Mouse (Mus musculus) neural tube, embryonic 11.5 days (tissue): ENCODE measurements around the gene Btbd35f26. TPM values are rescaled to one million over a fixed set of nuclear protein-coding genes. Genes with fewer than 3 reads are reported as not detected.
"Not testable (repeated sequence)": the region's sequence is repeated elsewhere in the genome, so short reads cannot be mapped to it uniquely, and the experiment has no call there.

Experiments
- ATAC-seq: fragments of 200-750 bp; cut with Nextera tagmentation; 2 replicates; pipeline ENCODE4 v1.8.0; 2017; ENCODE audit warnings: moderate number of reproducible peaks, mild to moderate bottlenecking, moderate TSS enrichment, moderate library complexity; ENCODE audit not compliant: insufficient read depth, low FRiP score, low TSS enrichment
- DNase-seq: peaks from one replicate; pipeline ENCODE4 v3.0.0-alpha.2; 2015; ENCODE audit warnings: low spot score
- H3K27ac ChIP-seq: fragments of 300-500 bp; sonication (generic); 2 replicates; pipeline ENCODE4 v1.5.1; 2014; ENCODE audit warnings: low read depth, mild to moderate bottlenecking, low read length
- H3K27me3 ChIP-seq: fragments of 300-500 bp; sonication (generic); 2 replicates; pipeline ENCODE4 v1.6.1; 2014; ENCODE audit warnings: mild to moderate bottlenecking, low read length, mixed read lengths; ENCODE audit not compliant: control insufficient read depth, insufficient read depth
- H3K36me3 ChIP-seq: fragments of 300-500 bp; sonication (generic); 2 replicates; pipeline ENCODE4 v1.6.1; 2014; ENCODE audit warnings: mild to moderate bottlenecking, low read length, moderate library complexity, mixed read lengths; ENCODE audit not compliant: control insufficient read depth, insufficient read depth
- H3K4me1 ChIP-seq: fragments of 300-500 bp; sonication (generic); 2 replicates; pipeline ENCODE4 v1.6.1; 2014; ENCODE audit warnings: low read length, mixed read lengths; ENCODE audit not compliant: control insufficient read depth, insufficient read depth
- H3K4me2 ChIP-seq: fragments of 300-500 bp; sonication (generic); 2 replicates; pipeline ENCODE4 v1.6.1; 2014; ENCODE audit warnings: low read depth, mild to moderate bottlenecking, moderate library complexity
- H3K4me3 ChIP-seq: fragments of 300-500 bp; sonication (generic); 2 replicates; pipeline ENCODE4 v1.5.1; 2014; ENCODE audit warnings: low read depth, low read length
- H3K9ac ChIP-seq: fragments of 300-500 bp; sonication (generic); 2 replicates; pipeline ENCODE4 v1.6.1; 2014; ENCODE audit warnings: mild to moderate bottlenecking, low read length
- H3K9me3 ChIP-seq: fragments of 300-500 bp; sonication (generic); 2 replicates; pipeline ENCODE4 v1.6.1; 2016; ENCODE audit warnings: low read length; ENCODE audit not compliant: control insufficient read depth
- WGBS: fragments of 180-500 bp; shearing (Covaris S2); extraction: QIAGEN DNeasy Blood & Tissue Kit; methylation state at CpG from one replicate; pipeline ENCODE4 v1.1.7; 2014; 5-methylcytosine and 5-hydroxymethylcytosine counted together
- polyA plus RNA-seq: library from polyadenylated mRNA; unstranded; fragments of >200 nt; fragmentation: Nextera tagmentation; extraction: Ambion mirVana; gene quantifications from 2 replicates; pipeline ENCODE4 v1.2.1, GENCODE M21; 2014

Gene Btbd35f26
- polyA plus RNA-seq = not detected in 2 replicates

DNA sequence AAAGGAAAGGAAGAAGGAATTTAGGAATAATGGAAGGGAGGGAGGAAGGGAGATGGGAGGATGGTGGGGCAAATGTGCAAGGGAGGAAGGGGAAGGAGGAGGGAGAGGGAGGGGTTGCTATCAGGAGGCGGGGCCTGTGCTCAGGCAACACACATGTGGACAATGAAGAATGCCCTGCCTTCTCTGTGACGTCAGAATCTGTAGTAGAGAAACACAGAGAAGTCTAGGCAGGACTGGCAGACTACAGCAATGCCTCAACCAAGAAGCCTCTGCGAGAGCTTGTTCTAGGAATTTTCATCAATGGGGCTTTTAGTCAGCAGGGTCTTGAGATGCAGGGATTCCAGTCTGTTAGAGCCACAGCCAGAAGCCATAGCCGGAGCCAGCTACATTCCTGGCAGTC lies at the start of gene Btbd35f26:
Gene Btbd35f26 (plus strand): TSS at position 301 of the 400 bp plus-strand sequence.
- not testable (repeated sequence) for DNase-seq, H3K27ac ChIP-seq, H3K9ac ChIP-seq, H3K9me3 ChIP-seq, H3K27me3 ChIP-seq, H3K4me2 ChIP-seq, H3K4me1 ChIP-seq, ATAC-seq, H3K4me3 ChIP-seq, H3K36me3 ChIP-seq
- no CpG with 5 or more reads among the region's 4 CpGs for WGBS

DNA sequence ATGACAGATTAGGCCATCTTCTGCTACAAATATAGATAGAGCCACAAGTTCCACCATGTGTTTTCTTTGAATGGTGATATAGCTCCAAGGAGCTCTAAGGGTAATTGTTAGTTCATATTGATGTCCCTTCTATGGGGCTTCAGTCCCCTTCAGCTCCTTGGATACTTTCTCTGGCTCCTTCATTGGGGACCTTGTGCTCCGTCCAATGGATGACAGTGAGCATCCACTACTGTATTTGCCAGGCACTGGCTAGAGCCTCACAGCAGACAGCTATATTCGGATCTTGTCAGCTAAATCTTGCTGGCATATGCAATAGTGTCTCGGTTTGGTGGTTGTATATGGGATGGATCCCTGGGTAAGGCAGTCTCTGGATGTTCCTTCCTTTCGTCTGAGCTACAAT lies 5.7 kb downstream of the Btbd35f26 start:
- WGBS = 83% methylated on average over 1 of the region's 4 CpGs
- H3K27me3 ChIP-seq, H3K4me2 ChIP-seq, H3K9me3 ChIP-seq, H3K4me3 ChIP-seq, H3K27ac ChIP-seq, H3K4me1 ChIP-seq, H3K9ac ChIP-seq, ATAC-seq, DNase-seq, H3K36me3 ChIP-seq: not testable (repeated sequence)

DNA sequence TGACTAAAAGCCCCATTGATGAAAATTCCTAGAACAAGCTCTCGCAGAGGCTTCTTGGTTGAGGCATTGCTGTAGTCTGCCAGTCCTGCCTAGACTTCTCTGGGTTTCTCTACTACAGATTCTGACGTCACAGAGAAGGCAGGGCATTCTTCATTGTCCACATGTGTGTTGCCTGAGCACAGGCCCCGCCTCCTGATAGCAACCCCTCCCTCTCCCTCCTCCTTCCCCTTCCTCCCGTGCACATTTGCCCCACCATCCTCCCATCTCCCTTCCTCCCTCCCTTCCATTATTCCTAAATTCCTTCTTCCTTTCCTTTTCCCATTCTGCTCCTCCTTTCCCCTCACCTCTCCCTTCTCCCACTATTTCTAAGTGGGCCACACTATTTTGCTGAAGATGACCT lies 47.6 kb downstream of the Btbd35f26 start, which contains the start of gene Btbd35f19:
Gene Btbd35f19 (minus strand): TSS at position 101 of the 400 bp plus-strand sequence.
- H3K27me3 ChIP-seq, H3K4me3 ChIP-seq, DNase-seq, H3K4me1 ChIP-seq, H3K9me3 ChIP-seq, ATAC-seq, H3K9ac ChIP-seq, H3K27ac ChIP-seq, H3K36me3 ChIP-seq, H3K4me2 ChIP-seq: not testable (repeated sequence)
- no CpG with 5 or more reads among the region's 4 CpGs for WGBS

Other genes with a start within 250 kb of the Btbd35f26 start
- not detected in 2 replicates for gene Btbd35f29, start 218.8 kb upstream of the Btbd35f26 start, polyA plus RNA-seq
- not detected in 2 replicates for gene Spin2f, start 82.6 kb upstream of the Btbd35f26 start, polyA plus RNA-seq
- not detected in 2 replicates for gene Btbd35f19, start 47.5 kb downstream of the Btbd35f26 start, polyA plus RNA-seq
- gene Gm21883, start 237.8 kb downstream of the Btbd35f26 start, polyA plus RNA-seq = not detected in 2 replicates